Mouse (Mus musculus) embryonic facial prominence, embryonic 15.5 days (tissue): ENCODE results near the gene Mycbpap. TPM values are rescaled to one million over a fixed set of nuclear protein-coding genes. Genes with fewer than 3 reads are reported as not detected.

Experiments used
- ATAC-seq: fragments of 200-750 bp; cut with Nextera tagmentation; 2 replicates; pipeline ENCODE4 v1.8.0; 2017; ENCODE audit warnings: low read depth, moderate TSS enrichment; ENCODE audit not compliant: insufficient number of reproducible peaks, low FRiP score, low TSS enrichment
- H3K27ac ChIP-seq: fragments of 300-500 bp; sonication (generic); replicated peaks from 2 replicates; pipeline ENCODE4 v1.5.1; 2015; ENCODE audit warnings: mild to moderate bottlenecking, inconsistent platforms
- H3K27me3 ChIP-seq: fragments of 300-500 bp; sonication (generic); 2 replicates; pipeline ENCODE4 v1.6.1; 2015; ENCODE audit warnings: inconsistent platforms
- H3K36me3 ChIP-seq: fragments of 300-500 bp; sonication (generic); 2 replicates; pipeline ENCODE4 v1.6.1; 2015; ENCODE audit warnings: mild to moderate bottlenecking, inconsistent platforms
- H3K4me1 ChIP-seq: fragments of 300-500 bp; sonication (generic); 2 replicates; pipeline ENCODE4 v1.6.1; 2015; ENCODE audit warnings: inconsistent platforms
- H3K4me2 ChIP-seq: fragments of 300-500 bp; sonication (generic); replicated peaks from 2 replicates; pipeline ENCODE4 v1.6.1; 2015; ENCODE audit warnings: mild to moderate bottlenecking, inconsistent platforms
- H3K4me3 ChIP-seq: fragments of 300-500 bp; sonication (generic); replicated peaks from 2 replicates; pipeline ENCODE4 v1.5.1; 2015; ENCODE audit warnings: mild to moderate bottlenecking, inconsistent platforms
- H3K9ac ChIP-seq: fragments of 300-500 bp; sonication (generic); 2 replicates; pipeline ENCODE4 v1.6.1; 2015; ENCODE audit warnings: inconsistent platforms
- H3K9me3 ChIP-seq: fragments of 300-500 bp; sonication (generic); replicated peaks from 2 replicates; pipeline ENCODE4 v1.6.1; 2016; ENCODE audit warnings: inconsistent platforms
- WGBS: fragments of 180-500 bp; shearing (Covaris S2); methylation state at CpG from one replicate; pipeline ENCODE4 v1.1.7; 2015; 5-methylcytosine and 5-hydroxymethylcytosine counted together
- polyA plus RNA-seq: library from polyadenylated mRNA; unstranded; fragments of >200 nt; fragmentation: Nextera tagmentation; extraction: Ambion mirVana; gene quantifications from 2 replicates; pipeline ENCODE4 v1.2.1, GENCODE M21; 2015

Mycbpap gene
- polyA plus RNA-seq, 1 experiment from 2014 or later, result 5.8 TPM

DNA sequence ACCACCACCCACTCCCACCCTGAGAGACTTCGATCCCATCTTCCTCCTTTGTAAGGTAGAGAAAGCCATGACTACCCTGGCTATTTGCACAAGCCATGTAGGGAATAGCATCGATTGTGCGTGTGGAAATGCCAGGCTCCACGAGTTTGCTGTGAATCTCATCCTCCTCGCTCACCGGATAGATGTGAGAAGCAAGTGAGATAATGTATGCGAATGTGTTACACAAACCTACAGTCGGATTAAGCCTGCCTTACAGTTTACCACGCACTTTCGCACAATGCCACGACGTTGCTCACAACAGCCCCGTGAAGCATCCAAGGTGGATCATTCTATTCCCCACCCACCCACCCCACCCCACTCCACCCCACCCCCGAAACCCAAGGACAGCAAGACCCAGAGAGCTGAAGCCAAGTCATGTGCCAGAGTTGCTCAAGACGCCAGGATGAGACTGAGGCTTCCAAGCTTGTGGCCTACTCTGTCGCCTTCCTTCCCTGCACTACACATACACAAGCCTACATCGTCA lies 55.1 kb downstream of the Mycbpap start:
- Histone ChIP-seq H3K27me3 (no peaks in the 10 kb centered on the region), H3K4me1 (peaks cover 73% of the 10 kb centered on the region), H3K4me3 (no peak overlapping the region), H3K9me3 (no peaks in the 10 kb centered on the region), H3K27ac (no peak overlapping the region), H3K4me2 (no peak overlapping the region), H3K36me3 (peaks cover 10% of the 10 kb centered on the region; the same call in 1 of the 2 replicates), H3K9ac (no peak overlapping the region)
- WGBS, result 80% methylated on average over 17 of the region's 17 CpGs
- ATAC-seq, result no peak

DNA sequence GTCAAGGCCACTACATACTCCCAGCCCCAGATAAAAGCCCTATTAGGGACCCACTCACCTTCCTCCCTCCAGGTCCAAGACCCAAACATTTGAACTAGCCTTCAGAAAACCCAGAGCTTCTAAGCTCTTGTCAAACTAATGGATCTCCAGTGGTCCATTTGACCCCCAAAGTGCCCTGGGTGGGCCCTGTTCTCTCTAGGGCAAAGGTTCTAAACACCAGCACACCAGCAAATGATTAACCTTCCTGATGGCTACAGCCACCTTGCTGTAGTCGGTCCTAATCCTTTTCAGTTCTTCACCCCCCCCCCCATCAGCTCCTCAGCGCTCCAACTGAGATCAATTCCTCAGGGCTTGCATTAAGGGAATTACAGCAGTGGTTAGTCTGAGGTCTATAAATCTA lies 57.4 kb downstream of the Mycbpap start:
- no peak overlapping the region for H3K4me3 ChIP-seq
- H3K27me3 ChIP-seq, result no peaks in the 10 kb centered on the region
- H3K4me1 ChIP-seq, result peaks cover 56% of the 10 kb centered on the region
- H3K36me3 ChIP-seq, result peaks cover 27% of the 10 kb centered on the region
- H3K9me3 ChIP-seq, result no peaks in the 10 kb centered on the region
- WGBS, result 45% methylated on average over 2 of the region's 2 CpGs
- no peak overlapping the region for H3K9ac ChIP-seq
- H3K4me2 ChIP-seq, result no peak overlapping the region
- ATAC-seq, result no peak
- H3K27ac ChIP-seq, result no peak overlapping the region

DNA sequence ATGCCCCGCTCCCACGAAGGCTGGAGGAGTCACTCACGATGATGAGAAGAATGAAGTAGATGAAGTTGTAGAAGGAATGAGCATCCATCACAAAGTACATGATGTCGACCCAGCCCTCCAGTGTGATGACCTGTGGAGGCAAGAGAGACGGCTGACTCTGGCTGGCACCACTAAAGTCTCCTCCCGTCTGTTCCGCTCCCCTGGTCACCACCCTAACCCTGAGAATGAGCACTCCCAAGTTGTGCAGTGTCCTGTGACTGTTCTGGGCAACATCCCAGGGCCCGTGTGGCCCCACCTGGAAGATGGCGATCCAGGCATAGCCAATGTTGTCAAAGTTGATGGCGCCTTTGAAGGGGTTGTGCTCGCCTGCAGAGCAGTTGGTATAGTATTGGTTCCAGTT lies 59.7 kb downstream of the Mycbpap start:
- Histone ChIP-seq H3K4me1 (peaks cover 37% of the 10 kb centered on the region), H3K9ac (no peak overlapping the region), H3K36me3 (peaks cover 47% of the 10 kb centered on the region), H3K27me3 (no peaks in the 10 kb centered on the region), H3K27ac (no peak overlapping the region), H3K4me2 (no peak overlapping the region), H3K4me3 (no peak overlapping the region), H3K9me3 (no peaks in the 10 kb centered on the region)
- ATAC-seq, result no peak
- 89% methylated on average over 11 of the region's 11 CpGs for WGBS

DNA sequence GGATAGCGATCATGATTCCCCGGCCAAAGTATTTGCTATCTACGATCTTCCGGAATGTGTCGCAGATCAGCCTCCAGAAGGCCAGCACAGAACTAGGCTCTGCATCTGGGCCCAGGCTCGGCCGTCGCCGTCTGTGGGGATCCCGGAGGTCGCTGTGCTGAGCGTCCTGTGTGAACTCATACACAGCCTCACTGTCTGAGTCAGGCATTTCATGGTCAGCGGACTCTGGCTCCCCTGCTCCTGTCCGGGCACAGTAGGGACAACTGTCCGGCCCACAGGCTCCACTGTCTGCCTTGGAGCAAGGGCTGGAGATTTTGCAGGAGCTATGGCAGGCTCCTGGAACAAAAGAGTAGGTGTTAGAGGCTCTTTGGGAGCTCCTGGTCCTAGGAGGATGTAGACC lies 64.5 kb downstream of the Mycbpap start:
- Histone ChIP-seq H3K9me3 (no peaks in the 10 kb centered on the region), H3K4me1 (peaks cover 28% of the 10 kb centered on the region), H3K4me2 (no peak overlapping the region), H3K36me3 (peaks cover 58% of the 10 kb centered on the region), H3K27me3 (no peaks in the 10 kb centered on the region), H3K9ac (no peak overlapping the region), H3K4me3 (no peak overlapping the region), H3K27ac (0 out of 2 replicates have a peak overlapping the region, but pooled peaks have one; percentile 2)
- WGBS, result 82% methylated on average over 15 of the region's 15 CpGs
- no peak for ATAC-seq

DNA sequence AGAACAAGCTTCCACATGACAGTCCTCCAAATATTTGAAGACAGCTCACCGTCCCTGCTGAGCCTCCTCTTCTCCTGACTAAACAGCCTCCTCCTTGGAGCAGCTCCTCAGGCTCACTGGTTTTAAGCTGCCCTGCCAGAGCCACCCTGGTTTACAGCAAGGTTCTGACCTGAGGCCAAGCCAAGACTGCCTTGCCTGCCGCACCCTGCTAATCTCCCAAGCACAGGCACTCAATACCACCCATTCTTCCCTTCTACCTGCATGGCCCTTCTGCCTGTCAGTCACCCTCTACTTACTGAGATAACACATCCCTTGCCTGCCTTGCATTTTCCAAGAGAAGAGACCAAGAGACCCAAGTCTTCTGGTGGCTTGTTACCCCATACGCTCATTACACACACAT lies 65.2 kb downstream of the Mycbpap start:
- Histone ChIP-seq H3K27ac (peak overlapping the region; percentile 2), H3K9ac (no peak overlapping the region), H3K4me2 (no peak overlapping the region), H3K36me3 (peaks cover 54% of the 10 kb centered on the region), H3K9me3 (no peaks in the 10 kb centered on the region), H3K4me3 (no peak overlapping the region), H3K27me3 (no peaks in the 10 kb centered on the region), H3K4me1 (peaks cover 27% of the 10 kb centered on the region)
- WGBS, result 53% methylated on average over 3 of the region's 3 CpGs
- no peak for ATAC-seq

DNA sequence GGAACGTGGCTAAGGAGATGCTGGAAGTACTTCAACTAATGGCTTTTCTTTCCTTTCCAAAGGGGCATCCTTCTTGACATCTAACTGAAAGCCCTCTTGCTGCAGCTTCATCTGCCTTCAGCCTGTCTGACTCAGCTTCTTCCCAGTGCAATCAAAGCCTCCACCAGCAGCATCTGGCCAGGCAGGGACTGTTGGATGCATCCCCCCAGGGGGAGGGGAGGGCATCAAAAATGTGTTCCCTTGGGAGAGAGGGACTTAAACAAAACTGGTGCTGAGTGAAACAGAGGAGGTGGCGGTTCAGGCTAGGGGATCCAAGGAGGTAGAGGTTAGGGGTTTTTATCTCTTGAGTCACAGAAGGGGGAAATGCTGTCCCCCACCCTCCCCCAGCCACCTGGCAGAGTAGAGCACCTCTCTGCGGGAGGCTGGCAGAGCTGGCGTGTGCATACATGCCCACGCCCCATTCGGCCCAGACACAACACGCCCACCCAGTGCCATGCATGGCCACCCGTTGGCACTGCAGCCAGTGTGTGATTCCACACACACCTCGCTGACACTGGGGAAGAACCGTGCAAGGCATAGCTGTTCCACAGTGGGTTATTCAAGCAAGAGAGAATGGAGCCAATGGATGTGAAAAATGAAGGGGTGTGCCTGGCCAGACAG lies 66.3 kb downstream of the Mycbpap start:
- H3K36me3 ChIP-seq, result peaks cover 47% of the 10 kb centered on the region
- no peak for ATAC-seq
- H3K4me2 ChIP-seq, result no peak overlapping the region

DNA sequence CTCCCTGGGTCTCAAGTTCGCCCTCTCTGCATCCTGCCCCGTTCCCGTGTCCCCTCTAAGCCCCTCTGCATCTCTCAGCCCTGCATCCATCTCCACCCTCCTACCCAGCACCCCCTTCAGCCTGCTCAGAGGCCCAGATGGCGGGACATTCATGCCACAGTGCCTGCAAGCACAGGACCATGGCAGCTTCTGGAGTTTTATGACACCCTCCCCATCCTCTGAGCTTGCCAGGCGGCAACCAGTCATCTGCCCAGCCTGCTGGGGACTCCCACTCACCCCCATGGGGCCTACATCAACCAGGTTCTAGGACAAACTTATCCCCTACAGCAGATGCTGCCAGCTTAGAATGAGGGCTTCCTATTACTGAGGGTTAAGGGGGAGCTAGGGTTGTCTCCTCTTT lies 66.8 kb downstream of the Mycbpap start:
- H3K9me3 ChIP-seq, result no peaks in the 10 kb centered on the region
- no peak overlapping the region; the same call in 1 of the 2 replicates for H3K27ac ChIP-seq
- ATAC-seq, result no peak
- peaks cover 40% of the 10 kb centered on the region for H3K4me1 ChIP-seq
- WGBS, result 70% methylated on average over 5 of the region's 5 CpGs
- no peak overlapping the region for H3K9ac ChIP-seq
- no peak overlapping the region for H3K4me2 ChIP-seq
- no peaks in the 10 kb centered on the region for H3K27me3 ChIP-seq
- H3K36me3 ChIP-seq, result peaks cover 43% of the 10 kb centered on the region
- no peak overlapping the region for H3K4me3 ChIP-seq

More for the DNA sequence above, 66.3 kb downstream of the Mycbpap start:
- Histone ChIP-seq H3K27me3 (no peaks in the 10 kb centered on the region), H3K9ac (no peak overlapping the region), H3K4me3 (no peak overlapping the region), H3K4me1 (peaks cover 35% of the 10 kb centered on the region), H3K9me3 (no peaks in the 10 kb centered on the region), H3K27ac (peak overlapping the region; percentile 28; the same call in 1 of the 2 replicates)
- WGBS, result 60% methylated on average over 10 of the region's 10 CpGs

Other genes starting within 250 kb of the Mycbpap start
- 0.60 TPM in 1 of 2 replicates, not detected in the other for gene Gm21885, start 239.9 kb downstream of the Mycbpap start, polyA plus RNA-seq
- gene Luc7l3, start 199.8 kb downstream of the Mycbpap start, polyA plus RNA-seq, result 106 and 112 TPM in 2 replicates
- 22.9 and 24.5 TPM in 2 replicates for gene Ankrd40, start 193.7 kb downstream of the Mycbpap start, polyA plus RNA-seq
- 2.8 and 4.4 TPM in 2 replicates for gene Abcc3, start 128.7 kb downstream of the Mycbpap start, polyA plus RNA-seq
- 29.1 and 30.3 TPM in 2 replicates for gene Cacna1g, start 47.5 kb downstream of the Mycbpap start, polyA plus RNA-seq
- gene Spata20, start 35.6 kb downstream of the Mycbpap start, polyA plus RNA-seq, result 0.16 and 1.2 TPM in 2 replicates
- 11.7 and 11.8 TPM in 2 replicates for gene Epn3, start 21.8 kb downstream of the Mycbpap start, polyA plus RNA-seq
- 4.3 and 5.4 TPM in 2 replicates for gene Rsad1, start 27.5 kb upstream of the Mycbpap start, polyA plus RNA-seq
- gene Chad, start 43.3 kb upstream of the Mycbpap start, polyA plus RNA-seq, result 7.5 and 12.0 TPM in 2 replicates
- 5.9 and 6.1 TPM in 2 replicates for gene Acsf2, start 80.1 kb upstream of the Mycbpap start, polyA plus RNA-seq
- gene Lrrc59, start 108.0 kb upstream of the Mycbpap start, polyA plus RNA-seq, result 209 and 216 TPM in 2 replicates
- gene Mrpl27, start 132.0 kb upstream of the Mycbpap start, polyA plus RNA-seq, result 138 and 141 TPM in 2 replicates
- 12.9 and 15.8 TPM in 2 replicates for gene Eme1, start 132.2 kb upstream of the Mycbpap start, polyA plus RNA-seq
- gene Xylt2, start 155.8 kb upstream of the Mycbpap start, polyA plus RNA-seq, result 26.3 and 27.3 TPM in 2 replicates
- gene Gm11541, start 182.8 kb upstream of the Mycbpap start, polyA plus RNA-seq, result 0.45 and 0.79 TPM in 2 replicates
- not detected in 2 replicates for gene Cdc34b, start 220.0 kb upstream of the Mycbpap start, polyA plus RNA-seq